Mouse (Mus musculus): Measurements from ENCODE around the gene C1qtnf2.

DNA sequence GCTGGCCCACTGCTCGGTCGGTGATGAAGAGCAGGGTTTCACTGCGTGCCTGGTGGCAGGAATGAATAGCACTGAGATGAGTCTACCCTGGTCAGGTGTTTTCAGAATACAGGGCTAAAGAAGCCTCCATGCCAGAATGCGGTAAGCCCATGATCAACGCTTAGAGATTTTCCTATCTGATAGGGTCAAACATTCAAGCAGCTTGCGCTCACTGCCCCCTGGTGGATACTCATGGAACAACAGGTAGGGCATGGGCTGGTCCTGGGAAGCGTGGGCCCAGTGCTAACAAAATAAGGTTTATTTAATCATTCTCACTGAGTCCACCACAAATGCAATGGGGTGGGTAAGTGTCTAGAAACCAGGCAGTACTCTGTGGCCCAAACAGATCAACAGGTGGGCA is 18.6 kb downstream of the C1qtnf2 start:
- TF ChIP-seq CTCF (IDR thresholded peaks at IDR 0.05; ENCODE audit: control insufficient read depth, insufficient read depth, insufficient replicate concordance, low read depth, low read length) = peak; percentile 94; the same call in 1 of the 2 replicates
- TF ChIP-seq POLR2A (IDR thresholded peaks at IDR 0.05; ENCODE audit: control insufficient read depth, low read depth, low read length) = no peak

All from testis, adult 2 months (tissue).